Mouse (Mus musculus) ES-Bruce4 (cell line): Measurements from ENCODE around the gene Slc6a9. TPM values are rescaled to one million over a fixed set of nuclear protein-coding genes. Genes with fewer than 3 reads are reported as not detected.
A peak's percentile ranks its signal among the peaks of the same experiment; 100 is the strongest.

Experiments used
- H3K27ac ChIP-seq: 2 replicates; pipeline ENCODE4 v1.5.1; 2012; ENCODE audit warnings: low read length, inconsistent platforms; ENCODE audit not compliant: insufficient read depth
- H3K27me3 ChIP-seq: 2 replicates; pipeline ENCODE4 v1.6.1; 2012; ENCODE audit warnings: mild to moderate bottlenecking, low read length, inconsistent platforms; ENCODE audit not compliant: control insufficient read depth, poor library complexity, insufficient read depth, severe bottlenecking
- H3K36me3 ChIP-seq: 2 replicates; pipeline ENCODE4 v1.6.1; 2012; ENCODE audit warnings: inconsistent platforms, mild to moderate bottlenecking, low read length, moderate library complexity; ENCODE audit not compliant: control insufficient read depth, poor library complexity, insufficient read depth, severe bottlenecking
- H3K4me1 ChIP-seq: one replicate; pipeline ENCODE4 v1.8.1; 2011; ENCODE audit warnings: low read length; ENCODE audit not compliant: control insufficient read depth, insufficient read depth
- H3K4me3 ChIP-seq: 2 replicates; pipeline ENCODE4 v1.5.1; 2011; ENCODE audit warnings: low read depth, mild to moderate bottlenecking, low read length
- H3K9ac ChIP-seq: 2 replicates; pipeline ENCODE4 v1.6.1; 2012; ENCODE audit warnings: low read depth, mild to moderate bottlenecking, inconsistent platforms; ENCODE audit not compliant: poor library complexity, severe bottlenecking
- H3K9me3 ChIP-seq: replicated peaks from 2 replicates; pipeline ENCODE4 v1.6.1; 2012; ENCODE audit warnings: mild to moderate bottlenecking, low read length, inconsistent platforms; ENCODE audit not compliant: control insufficient read depth, poor library complexity, insufficient read depth, severe bottlenecking
- CTCF ChIP-seq: IDR thresholded peaks from one replicate; pipeline ENCODE4 v1.8.1; 2011; ENCODE audit warnings: low read depth, low read length
- EP300 ChIP-seq: IDR thresholded peaks from 2 replicates; pipeline ENCODE4 v1.6.1; 2011; ENCODE audit warnings: low read depth, low read length; ENCODE audit not compliant: insufficient read depth
- POLR2A ChIP-seq: IDR thresholded peaks from one replicate; pipeline ENCODE4 v1.8.1; 2011; ENCODE audit warnings: low read length; ENCODE audit not compliant: insufficient read depth
- polyA plus RNA-seq: library from polyadenylated mRNA; stranded (reverse); fragments of >200 nt; gene quantifications from 2 replicates; pipeline ENCODE4 v1.2.4, GENCODE M21; 2011; ENCODE audit warnings: low read depth; ENCODE audit not compliant: missing spikeins, insufficient read depth, insufficient read length

Slc6a9 gene
- polyA plus RNA-seq, 1 experiment = 2.1 TPM

DNA sequence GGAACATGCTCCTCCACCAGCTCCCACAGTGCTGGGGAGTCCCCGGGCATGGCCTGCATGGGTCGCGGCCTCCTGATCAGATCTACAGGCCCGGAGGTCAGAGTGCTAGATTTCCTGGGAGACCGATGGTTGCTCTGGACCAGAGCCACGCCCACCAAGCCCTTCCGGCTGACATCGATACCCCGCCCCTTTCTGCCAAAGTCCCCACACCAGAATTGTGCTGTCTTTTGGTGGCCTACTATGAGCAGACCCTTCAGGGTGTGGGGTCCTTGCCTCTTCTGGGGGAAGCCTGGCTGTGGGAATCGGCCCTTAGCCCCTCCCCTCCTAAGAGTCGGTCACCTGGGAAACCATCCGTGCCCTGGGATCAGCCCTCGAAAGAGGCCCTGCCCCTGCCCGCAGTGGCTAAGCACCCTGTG is 38.2 kb downstream of the Slc6a9 start, which contains the start of gene Ccdc24:
Ccdc24 (minus strand) TSS at position 87 of the 416 bp plus-strand sequence.
- Histone ChIP-seq H3K9ac (no peak within 1 kb of the TSS), H3K4me3 (peak within 1 kb of the TSS; percentile 3; the same call in 1 of the 2 replicates), H3K9me3 (no peaks in the 10 kb centered on the region), H3K27me3 (no peaks in the 10 kb centered on the region), H3K4me1 (no peaks in the 10 kb centered on the region), H3K36me3 (no peaks in the 10 kb centered on the region), H3K27ac (no peak within 1 kb of the TSS)
- TF ChIP-seq EP300 (no peak), CTCF (no peak), POLR2A (no peak)

DNA sequence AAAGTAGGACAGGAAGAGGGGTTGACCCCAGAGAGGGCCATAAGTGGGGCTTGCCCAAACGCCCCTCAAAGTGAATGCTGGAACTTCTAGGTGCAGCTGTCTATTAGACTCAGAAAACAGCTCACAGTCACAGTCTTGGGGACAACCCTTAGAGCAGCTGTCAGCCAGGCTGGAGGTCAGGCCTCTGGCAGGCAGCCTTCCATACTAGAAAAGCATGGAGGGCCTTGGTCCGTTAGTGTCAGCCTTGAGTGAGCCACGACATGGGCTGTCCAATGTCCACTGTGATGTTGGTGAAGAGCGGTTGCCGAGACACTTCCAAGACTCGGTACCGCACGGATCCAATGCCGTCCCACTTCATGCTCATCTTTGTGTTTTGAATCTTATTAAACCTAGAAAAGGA is 39.3 kb downstream of the Slc6a9 start:
- H3K36me3 ChIP-seq = no peaks in the 10 kb centered on the region
- H3K4me3 ChIP-seq = no peak overlapping the region
- H3K9ac ChIP-seq = no peak overlapping the region
- H3K4me1 ChIP-seq = no peaks in the 10 kb centered on the region
- TF ChIP-seq EP300 = no peak
- TF ChIP-seq POLR2A = no peak
- TF ChIP-seq CTCF = no peak
- H3K27ac ChIP-seq = no peak overlapping the region
- no peaks in the 10 kb centered on the region for H3K27me3 ChIP-seq
- no peaks in the 10 kb centered on the region for H3K9me3 ChIP-seq

DNA sequence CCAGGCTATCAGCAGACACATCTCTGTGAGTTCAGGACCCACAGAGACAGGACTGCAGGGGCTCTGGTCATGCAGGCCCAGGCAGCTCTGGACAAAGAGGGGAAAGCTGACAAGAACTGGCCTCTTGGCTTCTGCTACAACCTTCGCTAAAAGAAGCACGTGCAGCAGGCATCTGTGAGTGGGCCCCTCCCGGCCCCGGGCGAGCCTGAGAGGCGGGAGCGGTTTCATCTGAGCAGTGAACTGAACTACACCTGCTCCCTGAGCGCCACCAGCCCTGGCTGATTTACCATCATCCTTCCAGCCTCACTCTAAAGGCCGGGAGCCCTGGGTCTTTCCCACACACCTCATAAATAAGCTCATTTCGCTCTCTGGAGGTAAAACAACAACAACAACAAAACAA is 44.0 kb downstream of the Slc6a9 start:
- H3K9ac ChIP-seq = no peak overlapping the region
- TF ChIP-seq POLR2A (no peak), CTCF (no peak), EP300 (no peak)

DNA sequence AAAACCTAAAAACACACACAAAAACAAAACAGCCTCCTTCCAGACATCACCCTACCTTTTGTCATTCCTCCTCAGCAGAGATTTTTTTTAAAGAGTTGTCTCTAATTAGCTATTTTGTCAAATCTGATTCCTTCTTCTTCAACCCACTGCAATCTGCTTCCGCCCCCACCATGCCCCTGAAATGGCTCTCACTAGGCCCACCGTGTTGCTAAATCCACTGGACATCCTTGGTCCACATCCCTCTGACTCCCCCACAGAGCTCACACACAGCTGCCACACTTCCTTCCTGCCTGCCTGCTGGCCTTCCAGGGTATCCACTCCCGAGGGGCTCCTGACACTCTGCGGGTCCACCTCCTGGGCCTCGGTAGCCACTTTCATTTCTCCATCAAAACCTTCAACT is 44.4 kb downstream of the Slc6a9 start:
- no peak overlapping the region for H3K9ac ChIP-seq
- TF ChIP-seq EP300 (no peak), CTCF (no peak), POLR2A (no peak)
- no peaks in the 10 kb centered on the region for H3K36me3 ChIP-seq
- no peaks in the 10 kb centered on the region for H3K27me3 ChIP-seq
- no peaks in the 10 kb centered on the region for H3K4me1 ChIP-seq
- no peak overlapping the region for H3K4me3 ChIP-seq
- H3K27ac ChIP-seq = no peak overlapping the region
- no peaks in the 10 kb centered on the region for H3K9me3 ChIP-seq

More for the DNA sequence above, 44.0 kb downstream of the Slc6a9 start:
- Histone ChIP-seq H3K4me3 (no peak overlapping the region), H3K27ac (no peak overlapping the region), H3K9me3 (no peaks in the 10 kb centered on the region), H3K27me3 (no peaks in the 10 kb centered on the region), H3K4me1 (no peaks in the 10 kb centered on the region), H3K36me3 (no peaks in the 10 kb centered on the region)

DNA sequence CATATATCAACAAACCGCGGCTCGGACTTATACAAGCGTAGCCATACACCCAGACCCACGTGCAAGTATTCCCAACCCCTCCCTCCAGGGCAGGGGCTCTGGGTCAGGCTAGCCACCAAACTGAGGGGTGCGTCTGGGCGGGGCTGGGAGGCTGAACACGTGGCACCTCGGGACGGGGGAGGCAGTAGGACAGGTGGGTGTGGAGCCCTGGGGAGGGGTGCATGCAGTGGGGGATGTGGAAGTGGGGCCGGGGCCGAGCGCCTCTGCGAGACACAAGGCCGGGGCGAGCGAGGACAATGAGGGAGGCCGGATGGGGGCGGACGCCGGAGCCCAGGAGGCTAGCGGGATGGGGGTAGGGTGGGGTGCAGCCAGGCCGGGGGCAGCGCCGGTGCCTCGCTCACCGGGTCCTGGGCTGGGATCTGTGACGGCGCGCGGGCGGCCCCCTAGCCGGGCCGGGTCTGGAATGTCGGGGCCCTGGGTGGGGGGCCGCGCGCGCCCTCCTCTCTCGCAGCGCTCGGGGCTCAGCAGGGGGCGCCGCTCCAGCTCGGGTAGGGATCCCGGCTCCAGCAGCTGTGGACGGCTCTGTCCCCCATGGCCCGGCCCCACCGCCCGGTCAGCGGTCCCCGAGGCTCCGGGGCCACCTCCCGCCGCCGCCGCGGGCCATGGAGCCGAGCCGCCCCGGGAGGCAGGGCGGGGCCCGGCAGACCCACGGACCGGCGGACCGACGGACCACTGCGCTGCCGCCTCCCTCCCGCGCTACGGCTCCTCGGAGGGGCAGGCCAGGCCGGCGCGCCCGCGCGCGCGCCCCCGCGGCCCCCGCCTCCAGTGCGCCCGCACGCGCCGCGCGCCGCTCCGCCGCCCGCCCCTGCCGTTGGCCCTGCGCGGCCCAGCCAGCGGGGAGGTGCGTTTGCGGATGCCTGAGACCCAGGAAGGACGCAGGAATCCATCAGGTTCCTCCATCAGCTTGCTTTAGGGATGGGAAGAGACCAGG is 48.7 kb downstream of the Slc6a9 start, which contains the start of gene B4galt2:
B4galt2 (minus strand) TSS at position 787 of the 991 bp plus-strand sequence.
- H3K4me1 ChIP-seq = no peaks in the 10 kb centered on the region
- H3K36me3 ChIP-seq = peaks cover 15% of the 10 kb centered on the region
- no peaks in the 10 kb centered on the region for H3K9me3 ChIP-seq
- H3K27ac ChIP-seq = no peak within 1 kb of the TSS
- no peaks in the 10 kb centered on the region for H3K27me3 ChIP-seq
- H3K9ac ChIP-seq = peak within 1 kb of the TSS; percentile 84
- peak within 1 kb of the TSS; percentile 60 for H3K4me3 ChIP-seq
- TF ChIP-seq EP300 (no peak), CTCF (no peak), POLR2A (no peak)

DNA sequence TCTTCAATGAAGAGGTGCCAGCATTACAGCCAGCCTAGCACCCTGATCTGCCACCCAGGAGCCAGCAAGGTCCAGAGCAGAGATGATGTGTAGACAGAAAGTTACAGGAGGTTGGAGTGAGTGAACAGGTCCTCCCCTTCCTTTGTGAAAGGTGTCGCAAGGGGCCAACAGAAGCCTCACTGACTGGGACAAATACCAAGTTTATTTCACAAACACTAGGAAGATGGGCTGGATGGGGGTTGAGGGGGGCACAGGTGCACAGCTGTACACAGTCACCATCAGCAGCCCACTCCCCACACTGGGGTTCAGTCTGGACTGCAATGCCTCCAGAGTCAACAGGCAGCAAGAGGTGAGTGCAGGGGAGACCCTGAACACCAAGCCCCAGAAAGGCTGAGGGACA is 49.8 kb downstream of the Slc6a9 start:
- peaks cover 15% of the 10 kb centered on the region for H3K36me3 ChIP-seq
- H3K9ac ChIP-seq = no peak overlapping the region
- TF ChIP-seq EP300 (no peak), POLR2A (no peak), CTCF (no peak)
- no peaks in the 10 kb centered on the region for H3K27me3 ChIP-seq
- H3K4me3 ChIP-seq = no peak overlapping the region
- no peak overlapping the region for H3K27ac ChIP-seq
- H3K4me1 ChIP-seq = no peaks in the 10 kb centered on the region
- no peaks in the 10 kb centered on the region for H3K9me3 ChIP-seq
